Mouse (Mus musculus): ENCODE measurements around the gene Igbp1.

The Igbp1 gene

DNA sequence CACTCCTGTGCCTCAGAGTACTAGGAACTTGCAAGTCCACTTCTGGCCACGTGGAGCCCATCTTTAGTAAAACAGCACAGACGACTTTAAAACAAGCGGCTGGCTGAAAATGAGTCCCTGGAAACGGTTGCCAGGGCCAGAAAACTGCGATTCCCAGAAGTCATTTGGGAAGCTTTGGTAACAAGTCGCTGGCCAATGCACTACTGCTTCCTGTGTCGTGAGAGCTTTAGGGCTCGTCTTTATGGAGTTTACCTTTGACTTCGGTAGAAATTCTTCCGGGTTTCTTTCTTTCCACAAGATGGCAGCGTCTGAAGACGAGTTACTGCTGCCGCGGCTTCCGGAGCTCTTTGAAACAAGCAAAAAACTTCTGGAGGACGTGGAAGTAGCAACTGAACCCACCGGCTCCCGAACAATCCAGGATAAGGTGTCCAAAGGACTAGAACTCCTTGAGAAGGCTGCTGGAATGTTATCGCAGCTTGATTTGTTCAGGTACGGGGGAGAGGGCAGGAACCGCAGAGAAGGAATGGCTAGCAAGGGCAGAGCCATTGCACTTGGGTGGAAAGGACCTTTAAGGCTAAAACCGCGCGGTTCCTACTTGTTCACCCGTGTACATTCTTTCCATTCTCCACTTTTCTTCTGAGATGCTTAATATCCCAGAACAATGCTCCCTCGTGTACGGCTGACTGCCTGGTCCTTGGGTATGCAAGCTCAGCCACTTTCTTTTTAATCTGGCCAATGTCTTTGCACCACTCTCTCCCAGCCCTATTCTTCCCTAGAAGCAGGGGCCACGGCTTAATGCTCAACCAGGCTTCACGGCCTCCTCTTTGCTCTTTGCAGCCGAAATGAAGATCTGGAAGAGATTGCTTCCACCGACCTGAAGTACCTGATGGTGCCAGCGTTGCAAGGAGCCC, at the start of gene Igbp1:
Gene Igbp1 (plus strand): TSS at position 224 of the 911 bp plus-strand sequence.
- ATAC-seq (ENCODE audit: low TSS enrichment), result peak; percentile 100

- no peak for ATAC-seq (ENCODE audit: low TSS enrichment)
These were observed 26.0 kb upstream of the Igbp1 start for GRCm38 (mm10) chrX:100468047-100468446.

- no peak for ATAC-seq (ENCODE audit: low TSS enrichment)
These were observed 24.0 kb upstream of the Igbp1 start for GRCm38 (mm10) chrX:100470126-100470525.

GRCm38 (mm10) chrX:100471491-100471890, 22.6 kb upstream of the Igbp1 start:
- ATAC-seq (ENCODE audit: low TSS enrichment), result no peak

- no peak for ATAC-seq (ENCODE audit: low TSS enrichment)
These were observed 18.4 kb upstream of the Igbp1 start for GRCm38 (mm10) chrX:100475569-100476223.

GRCm38 (mm10) chrX:100480317-100480716, 13.8 kb upstream of the Igbp1 start:
- ATAC-seq (ENCODE audit: low TSS enrichment), result peak; percentile 91

DNA sequence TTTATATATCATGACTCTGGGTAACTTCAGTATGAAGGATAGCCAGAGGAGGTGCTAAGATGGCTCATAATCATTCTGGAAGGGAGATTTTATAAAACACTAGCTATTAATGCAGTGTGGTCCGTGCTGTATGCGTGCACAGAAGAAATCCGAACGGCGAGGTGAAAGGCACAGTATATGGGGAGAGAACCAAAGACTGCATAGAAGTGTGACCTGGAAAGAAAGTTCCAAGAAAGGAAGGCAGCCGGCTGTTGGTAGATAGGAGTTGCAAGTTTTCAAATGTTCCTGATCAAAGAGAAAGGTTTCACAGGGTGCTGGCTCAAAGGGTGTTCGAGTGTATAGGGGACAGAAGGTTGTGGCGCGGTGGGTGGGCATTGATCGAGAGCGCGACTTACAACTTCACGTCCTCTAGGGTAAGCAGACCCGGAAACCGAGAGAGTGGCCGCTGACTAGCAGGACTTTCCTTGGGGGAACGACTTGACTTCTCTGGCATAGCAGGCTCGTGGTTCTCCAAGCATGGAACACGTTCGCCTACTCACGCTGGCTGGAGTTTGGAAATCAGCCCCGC, 507 bp upstream of the Igbp1 start:
- no peak for ATAC-seq (ENCODE audit: low TSS enrichment)

DNA sequence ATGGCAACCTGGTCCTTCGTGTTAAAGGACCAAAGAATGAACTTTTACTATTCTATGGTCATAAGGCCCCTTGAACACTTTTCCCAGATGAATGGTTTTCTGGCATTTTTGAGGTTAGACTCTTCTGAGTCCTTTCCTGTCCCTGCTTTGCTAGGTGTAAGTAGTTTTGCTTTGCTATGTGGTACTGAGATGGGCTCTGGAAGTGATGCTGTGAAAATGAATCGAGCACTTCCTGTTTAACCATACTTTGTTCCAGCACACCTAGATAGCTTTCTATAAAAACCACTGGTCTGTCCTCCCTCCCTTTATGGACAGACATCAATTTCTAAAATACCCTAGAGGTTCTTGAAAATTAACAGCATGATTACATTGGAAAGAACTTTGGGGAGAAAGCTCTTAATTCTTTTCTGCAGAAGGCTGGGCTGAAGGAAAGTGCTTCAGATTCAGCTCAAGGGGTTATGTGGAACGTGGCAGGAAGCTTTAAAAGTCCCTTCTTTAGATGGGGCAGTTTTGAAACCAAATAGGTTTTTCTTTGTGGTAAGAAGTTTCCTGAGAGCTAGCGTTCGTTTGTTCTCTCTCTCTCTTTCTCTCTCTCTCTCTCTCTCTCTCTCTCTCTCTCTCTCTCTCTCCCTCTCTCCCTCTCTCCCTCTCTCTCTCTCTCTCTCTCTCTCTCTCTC, 10.2 kb downstream of the Igbp1 start:
- ATAC-seq (ENCODE audit: low TSS enrichment), result no peak

GRCm38 (mm10) chrX:100508164-100508563, 14.1 kb downstream of the Igbp1 start:
- no peak for ATAC-seq (ENCODE audit: low TSS enrichment)

DNA sequence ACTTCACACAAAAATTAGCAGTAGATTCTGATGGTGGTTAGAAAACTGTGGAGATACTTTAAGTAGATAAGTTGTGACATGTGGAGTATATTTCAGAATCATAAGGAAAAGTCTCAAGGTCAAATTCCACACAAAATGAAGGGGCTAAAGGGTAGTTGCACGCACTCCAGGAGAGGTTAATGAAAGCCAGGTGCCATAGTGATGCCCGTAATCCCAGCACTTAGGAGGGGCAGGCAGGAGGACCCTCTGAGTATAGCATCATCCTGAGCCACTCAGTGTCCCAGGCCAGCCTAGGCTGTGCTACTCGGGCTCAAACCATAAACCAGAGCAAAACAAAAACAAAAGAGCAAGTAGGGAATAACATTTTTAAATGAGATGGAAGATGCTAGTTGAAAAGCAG, 15.8 kb downstream of the Igbp1 start:
- ATAC-seq (ENCODE audit: low TSS enrichment), result no peak

DNA sequence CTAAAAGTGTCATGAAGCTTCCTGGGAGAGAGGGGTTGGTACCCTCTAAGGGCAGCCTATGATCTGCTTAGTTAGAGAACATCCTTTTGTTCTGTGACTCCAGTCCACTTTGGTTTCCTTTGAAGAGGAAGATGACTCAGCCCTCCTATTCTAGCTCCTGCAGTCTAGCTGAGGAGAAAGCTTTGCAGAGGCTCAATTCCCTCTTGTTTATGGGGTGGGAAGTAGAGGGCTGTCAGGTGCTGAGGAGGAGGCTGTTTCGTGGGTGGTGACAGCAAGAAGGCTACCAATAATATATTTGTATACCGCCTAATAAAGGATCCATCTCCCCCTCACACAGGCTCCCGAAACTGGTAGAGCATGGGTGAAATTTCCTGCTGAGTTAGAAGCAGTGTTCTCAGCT, 22.6 kb downstream of the Igbp1 start:
- peak; percentile 63 for ATAC-seq (ENCODE audit: low TSS enrichment)

- peak; percentile 94 for ATAC-seq (ENCODE audit: low TSS enrichment)
These were observed 23.5 kb downstream of the Igbp1 start for GRCm38 (mm10) chrX:100517626-100518025.

GRCm38 (mm10) chrX:100518532-100518931, 24.4 kb downstream of the Igbp1 start:
- ATAC-seq (ENCODE audit: low TSS enrichment), result no peak

DNA sequence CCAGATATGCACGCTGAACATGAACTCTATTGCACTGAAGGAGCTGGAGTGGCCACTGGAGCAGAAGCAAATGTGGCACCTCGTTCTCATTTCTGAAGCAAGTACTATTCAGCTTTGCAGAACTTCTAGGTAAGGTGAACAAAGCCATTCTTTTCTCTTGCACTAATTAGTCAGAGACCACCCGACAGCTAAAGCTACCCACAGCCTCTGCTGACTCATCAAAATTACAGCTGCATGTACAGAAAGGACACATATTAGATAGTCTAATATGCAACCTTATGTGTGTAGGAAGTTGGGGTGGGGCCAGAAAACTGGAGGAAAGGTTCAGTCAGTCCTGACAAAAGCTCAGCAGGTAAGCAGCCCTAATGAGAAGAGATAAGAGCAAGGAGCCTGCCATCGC, 30.4 kb downstream of the Igbp1 start, which contains the start of gene Dgat2l6:
Gene Dgat2l6 (plus strand): TSS at position 368 of the 400 bp plus-strand sequence.
- ATAC-seq (ENCODE audit: low TSS enrichment), result no peak

- ATAC-seq (ENCODE audit: low TSS enrichment), result no peak
These were observed 61.9 kb downstream of the Igbp1 start for GRCm38 (mm10) chrX:100556026-100556425.

- peak; percentile 98 for ATAC-seq (ENCODE audit: low TSS enrichment)
These were observed 71.6 kb downstream of the Igbp1 start for GRCm38 (mm10) chrX:100565696-100566095.
